15 mouse cellular contexts compared by ENCODE assay signal in genomic region chr2:119703171-119703570, GRCm38 (mm10). TPM values are rescaled to one million over a fixed set of nuclear protein-coding genes. Genes with fewer than 3 reads are reported as not detected.
"Had no signal": no experiment of that assay in that cellular context is flagged by ENCODE, and none has a peak within 500 bp of the region (broad histone marks: within the 10 kb centered on the region; RNA-seq: fewer than 3 reads in every experiment).

No protein-coding gene starts in this region.

- DNase-seq: kidney, adult 2 months; kidney, postnatal 25 days; liver, embryonic 13.5 days; lung, adult 2 months; lung, postnatal 14 days; lung, postnatal 4 days; midbrain, embryonic 14.5 days; right cerebral cortex, adult 18-20 months; right cerebral cortex, postnatal 14 days; thymus, adult 18-20 months; thymus, postnatal 4 days had no signal

- H3K27ac ChIP-seq: kidney, postnatal 0 days; liver, embryonic 13.5 days had no signal

- H3K4me3 ChIP-seq: liver, embryonic 13.5 days had no signal

RNA-seq across cellular contexts. Expression of gene Itpka, which starts 39.0 kb away (rescaled TPM):
- total RNA-seq: megakaryocyte-erythroid progenitor cell, adult 5-6 weeks had no signal

RNA-seq across cellular contexts. Expression of gene Ltk, which starts 57.1 kb away (rescaled TPM):
- total RNA-seq: liver, adult 2 months; megakaryocyte progenitor cell, adult 5-6 weeks; megakaryocyte-erythroid progenitor cell, adult 5-6 weeks had no signal
